Mouse (Mus musculus): Measurements from ENCODE around the gene Large2. TPM values are rescaled to one million over a fixed set of nuclear protein-coding genes. Genes with fewer than 3 reads are reported as not detected.

The Large2 gene
- total RNA-seq, 2 experiments from 2014 or later = 0.67 TPM; not detected in 1

DNA sequence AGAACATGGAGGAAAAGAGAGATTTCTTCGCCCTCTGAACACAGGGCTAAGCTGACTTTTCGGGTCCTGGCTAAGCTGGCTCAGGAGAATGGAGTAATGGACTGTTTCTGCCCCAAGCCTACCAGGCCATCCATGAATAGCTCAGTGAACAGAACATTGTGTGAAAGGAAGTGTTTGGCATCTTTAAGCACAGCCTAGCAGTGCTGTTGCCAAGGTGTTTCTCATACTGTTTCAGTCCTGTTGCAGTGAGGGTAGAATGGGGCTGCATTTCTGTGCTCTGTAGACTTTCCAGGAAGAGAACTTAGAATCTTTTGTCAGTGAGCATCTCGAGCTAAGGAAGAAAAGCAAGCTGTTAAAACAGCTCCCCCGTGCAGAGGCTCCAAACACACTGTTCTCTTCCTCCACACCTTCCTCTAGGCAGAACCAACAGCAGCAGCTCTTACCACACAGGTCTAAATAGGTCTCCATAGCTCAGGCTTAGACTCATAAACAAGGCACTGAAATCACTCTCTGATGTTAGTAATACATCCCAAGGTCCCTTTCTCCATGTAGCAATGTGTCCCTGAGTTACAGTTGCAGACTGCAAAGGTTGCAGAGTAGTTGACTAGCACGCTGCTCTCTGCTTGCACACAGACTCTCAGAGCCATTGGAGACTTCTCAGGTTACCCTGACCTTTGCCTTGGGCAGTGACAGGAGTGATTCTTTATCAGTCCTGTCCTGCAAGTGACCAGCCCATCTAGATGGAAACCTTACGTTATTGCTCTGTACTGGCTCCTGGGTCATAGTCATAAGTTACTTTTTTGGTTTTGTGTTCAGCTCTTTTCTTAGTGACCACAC, 24.9 kb downstream of the Large2 start:
- no peak for DNase-seq (ENCODE audit: low spot score)
- intact Hi-C loops (cut with DNase I) = no loop called here

DNA sequence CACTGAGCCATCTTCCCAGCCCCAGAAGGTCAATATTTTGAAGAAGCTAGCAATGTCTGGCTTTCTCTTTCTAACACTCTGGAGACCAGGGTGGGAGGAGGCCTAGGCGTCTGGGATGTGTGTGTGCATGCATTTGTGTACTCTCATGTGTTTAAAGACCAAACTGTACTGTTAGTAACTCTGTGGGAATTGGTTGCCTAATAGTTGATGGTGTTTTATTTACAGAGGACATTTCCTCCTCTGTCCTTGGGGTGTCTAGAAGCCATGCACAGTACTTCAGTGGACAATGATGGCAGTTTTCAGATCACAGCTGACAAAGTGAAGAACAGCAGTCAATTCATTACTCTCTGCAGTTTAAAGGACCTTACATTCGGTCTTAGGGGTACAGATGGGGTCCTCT, 27.5 kb downstream of the Large2 start:
- intact Hi-C loops (cut with DNase I) = no loop called here
- DNase-seq (ENCODE audit: low spot score) = no peak

DNA sequence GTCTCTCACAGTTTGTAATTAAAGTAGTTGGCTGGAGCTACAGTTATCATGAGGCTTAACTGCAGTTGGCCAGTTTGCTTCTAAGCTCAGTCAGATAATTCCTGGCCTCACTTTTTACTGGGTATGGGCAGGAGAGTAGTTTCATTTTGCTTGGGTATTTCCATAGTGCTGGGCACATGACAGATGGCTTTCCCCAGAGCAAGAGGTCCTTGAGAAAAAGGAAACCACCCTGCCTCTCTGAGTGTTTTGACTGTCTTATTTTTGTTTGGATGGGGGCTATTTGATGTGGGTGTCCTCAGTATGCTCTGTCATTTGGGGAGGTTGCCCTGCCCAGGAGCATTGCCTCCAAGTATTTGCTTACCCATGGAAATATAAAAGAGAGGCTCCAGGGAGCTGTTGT, 32.3 kb downstream of the Large2 start:
- intact Hi-C loops (cut with DNase I) = no loop called here
- no peak for DNase-seq (ENCODE audit: low spot score)

DNA sequence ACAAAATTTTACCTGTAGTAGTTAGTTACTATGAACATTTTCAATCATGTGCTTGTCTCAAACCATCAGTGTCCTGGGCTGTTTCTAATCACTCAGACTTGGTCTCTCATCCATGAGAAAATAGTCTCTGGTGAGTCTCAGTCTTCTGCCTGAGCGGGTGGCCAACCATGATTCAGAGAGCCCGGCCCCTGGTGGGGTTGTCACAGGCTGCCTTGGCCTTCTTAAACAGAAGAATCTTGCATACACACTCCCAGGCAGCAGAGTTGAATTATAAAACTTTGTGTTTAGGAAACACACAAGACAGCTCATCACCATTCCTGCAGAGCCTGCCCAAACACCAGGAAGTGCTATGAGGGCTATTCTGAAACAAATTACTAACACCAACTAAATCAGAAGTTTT, 42.8 kb downstream of the Large2 start:
- no peak for DNase-seq (ENCODE audit: low spot score)
- intact Hi-C loops (cut with DNase I) = loop anchor here (2.0 to 5.0 kb wide), 2 partner anchors 33 to 345 kb away; no protein-coding TSS in a partner anchor

DNA sequence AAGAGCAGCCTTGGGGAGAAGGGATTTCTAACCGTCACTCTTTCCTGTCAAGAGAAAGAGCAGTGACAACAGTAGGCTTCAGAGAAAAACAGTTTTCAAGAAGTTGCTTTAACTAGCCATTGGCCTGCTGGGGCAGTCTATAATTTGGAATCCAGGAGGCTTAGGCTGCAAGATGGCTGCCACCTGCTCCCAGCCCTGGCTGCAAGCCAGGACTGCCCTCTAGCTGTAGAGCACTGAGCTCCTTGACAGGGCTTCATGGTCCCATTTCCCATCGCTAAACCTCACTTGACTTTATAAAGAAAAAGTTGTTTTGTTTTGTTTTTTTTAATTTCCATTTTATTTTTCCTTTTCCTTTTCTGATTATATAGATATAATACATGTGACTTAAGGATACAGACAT, 43.3 kb downstream of the Large2 start:
- no peak for DNase-seq (ENCODE audit: low spot score)
- intact Hi-C loops (cut with DNase I) = loop anchor here (2.0 to 5.0 kb wide), 2 partner anchors 33 to 344 kb away; no protein-coding TSS in a partner anchor

DNA sequence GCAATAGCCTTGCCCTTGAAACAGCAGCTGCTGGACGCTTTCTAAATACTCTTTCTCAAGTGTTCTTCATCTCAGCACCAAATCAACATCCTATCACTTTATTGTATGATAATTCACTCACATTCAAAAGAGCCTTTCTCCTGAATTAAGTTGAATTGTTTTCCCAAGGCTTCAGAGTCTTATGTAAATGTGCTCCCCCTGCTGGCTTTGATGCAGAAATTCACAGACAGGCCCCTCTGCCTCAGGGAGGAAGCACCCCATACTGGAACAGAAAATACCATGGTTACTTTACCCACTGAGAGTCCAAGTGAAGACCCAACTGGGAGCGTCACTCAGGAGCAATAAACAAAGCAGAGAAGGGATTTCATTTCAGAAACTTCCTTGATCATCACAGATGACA, 43.8 kb downstream of the Large2 start:
- intact Hi-C loops (cut with DNase I) = loop anchor here (2.0 to 5.0 kb wide), 2 partner anchors 32 to 344 kb away; no protein-coding TSS in a partner anchor
- DNase-seq (ENCODE audit: low spot score) = no peak

DNA sequence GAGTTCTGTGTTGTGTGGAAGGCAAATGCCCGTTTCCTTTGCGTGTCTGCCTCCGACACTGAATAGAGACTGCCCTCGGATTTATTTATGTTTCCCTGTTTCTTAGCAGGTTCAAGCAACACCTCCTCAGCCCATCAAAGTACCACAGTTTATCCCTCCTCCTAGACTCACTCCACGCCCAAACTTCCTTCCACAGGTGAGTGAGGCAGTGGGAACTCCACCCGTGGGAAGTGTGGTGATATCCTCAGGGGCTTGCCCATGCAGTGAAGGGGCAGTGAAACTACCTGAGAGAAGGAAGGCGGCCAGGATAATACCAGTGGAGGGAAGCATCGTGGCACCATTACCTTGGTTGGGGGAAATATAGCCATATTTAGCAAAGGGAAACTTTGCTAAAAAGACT, 46.5 kb downstream of the Large2 start:
- DNase-seq (ENCODE audit: low spot score) = no peak
- intact Hi-C loops (cut with DNase I) = no loop called here

DNA sequence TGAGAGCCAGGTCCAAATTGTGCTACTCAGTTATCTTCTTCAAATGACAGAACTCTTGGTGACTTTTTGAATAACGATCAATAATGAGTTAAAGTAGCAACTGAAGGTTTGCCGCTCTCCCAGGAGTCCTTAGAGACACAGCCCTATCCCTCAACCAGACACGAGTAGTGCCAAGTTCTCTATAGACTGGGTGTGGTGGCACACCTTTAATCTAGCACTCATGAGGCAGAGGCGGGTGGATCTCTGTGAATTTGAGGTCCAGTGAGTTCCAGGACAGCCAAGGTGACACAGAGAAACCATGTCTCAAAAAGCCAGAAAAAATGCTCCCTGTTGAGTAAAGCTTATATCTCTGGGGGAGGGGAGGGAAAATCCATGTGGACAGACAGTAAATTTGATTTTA, 47.1 kb downstream of the Large2 start:
- DNase-seq (ENCODE audit: low spot score) = no peak
- intact Hi-C loops (cut with DNase I) = no loop called here

DNA sequence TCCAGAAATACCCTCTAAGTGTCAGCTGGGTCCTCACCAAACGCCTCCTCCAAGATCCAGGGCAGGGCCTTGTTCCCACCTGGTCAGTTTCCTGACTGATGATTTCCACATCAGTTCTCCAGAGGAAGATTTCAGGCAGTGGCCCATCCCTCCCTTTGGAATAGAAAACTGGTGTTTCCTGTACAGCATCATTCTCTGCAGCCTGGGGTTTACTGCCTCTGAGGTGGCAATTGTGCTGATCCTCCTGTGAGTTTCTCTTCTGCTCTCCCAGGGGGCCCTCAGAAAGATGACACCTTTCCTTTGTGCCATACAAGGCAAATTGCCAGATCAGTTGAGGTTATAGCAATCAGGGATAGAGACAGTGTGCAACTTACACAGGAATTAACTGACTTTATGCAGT, 48.4 kb downstream of the Large2 start:
- DNase-seq (ENCODE audit: low spot score) = no peak
- intact Hi-C loops (cut with DNase I) = no loop called here

DNA sequence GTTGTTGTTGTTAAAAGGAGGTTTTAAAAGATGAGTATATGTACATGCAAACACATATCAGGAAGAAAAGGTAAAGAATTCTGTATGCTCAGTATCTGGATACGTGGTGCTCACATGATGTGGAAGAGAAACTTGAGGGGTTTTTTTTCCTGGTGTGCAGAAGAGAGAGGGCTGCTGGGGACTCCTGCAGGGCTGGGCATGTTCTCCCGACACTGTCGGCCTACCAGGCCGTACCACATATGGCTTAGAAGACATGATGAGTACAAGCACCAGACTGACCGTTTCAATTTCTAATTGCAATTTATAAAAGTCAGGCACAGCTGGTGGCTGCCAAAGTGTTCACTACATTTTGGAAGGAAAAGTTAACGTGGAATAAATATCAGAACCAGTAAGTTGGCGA, 49.0 kb downstream of the Large2 start:
- intact Hi-C loops (cut with DNase I) = no loop called here
- DNase-seq (ENCODE audit: low spot score) = no peak

DNA sequence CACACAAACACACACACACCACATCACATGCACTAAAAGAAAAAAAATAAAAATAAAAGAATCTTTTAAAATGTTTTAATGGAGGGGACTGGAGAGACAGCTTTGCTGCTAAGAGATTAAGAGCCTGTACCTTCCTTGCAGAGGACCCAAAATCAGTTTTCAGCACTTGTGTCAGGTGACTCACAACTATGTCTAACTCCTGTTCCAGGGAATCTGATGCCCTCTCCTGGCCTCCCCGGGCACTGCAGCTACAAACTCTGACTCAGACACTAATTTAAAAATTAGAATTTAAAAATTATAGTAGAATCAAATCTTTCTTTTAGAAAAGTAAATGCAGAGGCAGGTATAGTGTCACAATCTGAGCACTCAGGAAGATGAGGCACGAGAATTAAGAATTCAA, 52.0 kb downstream of the Large2 start:
- intact Hi-C loops (cut with DNase I) = no loop called here

DNA sequence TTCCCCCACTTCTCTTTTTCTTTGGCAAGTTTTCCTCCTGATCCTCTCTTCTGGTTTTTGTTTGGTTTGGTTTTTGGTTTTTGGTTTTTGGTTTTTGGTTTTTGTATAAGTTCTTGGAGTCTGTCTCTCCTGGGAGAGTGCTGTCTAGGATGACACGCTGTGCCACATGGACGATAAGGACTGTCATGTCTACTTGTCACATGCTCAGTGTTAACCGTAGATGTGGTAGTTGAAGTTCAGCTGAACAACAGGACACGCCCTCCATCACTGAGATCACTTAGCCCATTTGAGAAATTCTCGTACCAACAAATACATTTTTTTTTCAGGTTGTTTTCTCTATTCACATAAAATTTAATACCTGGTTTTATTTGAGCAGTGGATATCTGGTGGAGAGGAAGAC, 57.4 kb downstream of the Large2 start:
- DNase-seq (ENCODE audit: low spot score) = no peak
- intact Hi-C loops (cut with DNase I) = no loop called here

More for the DNA sequence above, 52.0 kb downstream of the Large2 start:
- no peak for DNase-seq (ENCODE audit: low spot score)

DNA sequence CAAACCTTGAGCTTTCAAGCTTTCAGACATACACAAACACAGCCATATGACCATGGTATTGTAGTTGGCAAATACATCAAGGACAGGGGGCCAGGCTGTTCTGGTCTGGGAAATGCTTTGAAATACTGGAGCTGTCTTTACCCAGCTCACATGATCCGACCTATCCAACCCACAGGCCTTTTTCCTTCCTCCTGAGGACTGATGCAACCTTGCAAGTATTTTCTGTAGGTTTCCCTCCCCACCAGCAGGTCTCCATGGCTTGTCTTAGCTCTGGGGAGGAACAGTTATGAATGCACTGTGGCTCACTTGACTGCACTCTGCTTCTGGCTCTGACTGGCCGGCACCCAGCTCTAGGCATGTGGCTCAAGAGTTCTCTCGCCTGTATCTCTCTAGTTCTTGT, 58.0 kb downstream of the Large2 start:
- intact Hi-C loops (cut with DNase I) = no loop called here
- DNase-seq (ENCODE audit: low spot score) = no peak

Small RNA genes lying within 50 kb of the gene (microRNA-seq; reads per million reads assigned to microRNA genes)
- gene Mir7000 = not detected

Other genes starting within 250 kb of the Large2 start
- 10 to 100 TPM; 19.4 to 24.5 TPM for gene Pex16, start 193 bp downstream of the Large2 start, total RNA-seq (2021)
- gene 1700029I15Rik, start 7.7 kb upstream of the Large2 start, total RNA-seq (2021) = 1 to 10 TPM; 1.5 to 2.1 TPM
- gene Mapk8ip1, start 26.4 kb upstream of the Large2 start, total RNA-seq (2021) = 1 to 10 TPM; 4.7 to 5.7 TPM
- gene Cry2, start 59.2 kb upstream of the Large2 start, total RNA-seq (2021) = 10 to 100 TPM; 14.2 to 25.9 TPM
- 1 to 10 TPM; 6.1 to 6.6 TPM for gene Slc35c1, start 85.7 kb upstream of the Large2 start, total RNA-seq (2021)
- gene Chst1, start 224.8 kb upstream of the Large2 start, total RNA-seq (2021) = 1 to 10 TPM; 3.3 to 4.1 TPM